Mouse (Mus musculus): ENCODE data around the gene Msn.
"Not testable (repeated sequence)": the region's sequence is repeated elsewhere in the genome, so short reads cannot be mapped to it uniquely, and the experiment has no call there.

Gene Msn

DNA sequence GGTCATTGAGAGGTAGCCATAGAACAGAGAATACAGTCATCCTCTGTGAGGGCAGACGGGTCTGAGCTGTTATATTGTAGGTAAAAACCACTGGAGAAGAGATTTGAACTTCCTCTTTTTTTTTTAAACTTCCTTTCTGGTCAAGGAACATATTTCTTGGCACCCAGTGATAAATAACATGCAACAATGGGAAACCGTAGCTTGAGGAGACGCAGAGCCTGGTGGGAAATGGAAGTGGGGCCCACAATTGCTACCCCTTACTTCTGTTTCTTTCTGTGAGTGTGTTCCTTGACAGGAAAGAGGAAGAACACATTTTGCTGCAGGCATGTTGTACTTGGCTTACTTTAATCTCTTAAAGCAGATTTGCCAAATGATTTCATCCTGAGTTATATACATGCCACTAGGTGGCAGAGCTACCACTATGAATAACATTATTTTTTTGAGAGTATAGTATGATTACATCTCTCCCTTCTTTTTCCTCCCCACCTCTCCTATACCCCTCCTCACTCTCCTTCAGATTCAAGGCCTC is 49.2 kb downstream of the Msn start:
- DNase-seq (ENCODE audit: low spot score) = no peak

GRCm38 (mm10) chrX:96148217-96148616 is 52.4 kb downstream of the Msn start:
- no peak for DNase-seq (ENCODE audit: low spot score)

GRCm38 (mm10) chrX:96153362-96153761 is 57.5 kb downstream of the Msn start:
- no peak for DNase-seq (ENCODE audit: low spot score)

GRCm38 (mm10) chrX:96157936-96158335 is 62.1 kb downstream of the Msn start:
- DNase-seq (ENCODE audit: low spot score) = no peak

GRCm38 (mm10) chrX:96162571-96162970 is 66.7 kb downstream of the Msn start:
- DNase-seq (ENCODE audit: low spot score) = no peak

GRCm38 (mm10) chrX:96171645-96172388 is 76.0 kb downstream of the Msn start:
- DNase-seq (ENCODE audit: low spot score) = no peak

DNA sequence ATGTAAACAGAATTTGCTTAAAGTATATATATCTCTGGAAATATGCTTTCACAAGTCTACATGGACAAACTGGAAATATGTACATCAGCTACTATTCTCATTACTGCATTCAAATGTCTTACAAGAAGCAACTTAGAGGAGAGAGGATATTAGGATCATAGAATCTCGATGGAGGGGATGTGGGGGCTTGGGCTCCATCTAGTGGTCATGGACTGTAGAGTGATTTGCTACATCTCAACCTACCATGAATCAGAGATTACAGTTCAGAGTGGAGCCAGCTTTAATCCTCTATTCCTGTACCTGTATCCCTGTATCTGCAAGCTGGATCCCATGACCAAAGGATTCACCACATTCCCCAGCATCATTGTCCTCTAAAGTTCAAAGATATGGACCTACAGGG is 82.6 kb downstream of the Msn start:
- no peak for DNase-seq (ENCODE audit: low spot score)

DNA sequence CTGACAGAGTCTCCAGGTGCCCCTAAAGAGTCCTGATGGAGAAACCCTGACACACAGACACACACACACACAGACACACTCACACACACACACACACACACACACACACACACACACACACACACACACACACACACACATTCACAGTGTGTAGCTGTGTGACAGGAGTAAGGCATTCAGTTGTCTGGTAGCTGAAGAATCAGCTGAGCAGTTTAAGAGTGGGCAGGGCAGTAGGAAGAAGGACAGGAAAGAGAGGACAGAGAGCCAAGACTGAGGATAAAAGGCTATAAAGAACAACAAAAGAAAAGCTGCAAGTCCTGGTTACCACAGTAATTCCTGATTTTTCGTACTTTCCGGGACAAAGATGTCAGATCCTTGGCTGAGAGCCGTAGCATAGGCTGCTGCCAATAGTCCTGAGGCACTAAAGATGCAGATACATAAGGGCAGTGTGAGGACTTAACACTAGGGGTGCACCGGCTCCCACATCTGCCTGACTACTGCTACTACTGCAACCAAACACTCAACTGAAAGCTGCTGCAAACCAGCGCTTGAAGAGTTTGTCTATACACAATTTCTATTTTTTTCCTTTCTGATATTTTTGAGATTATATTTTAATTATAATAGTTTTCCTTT is 88.4 kb downstream of the Msn start:
- no peak for DNase-seq (ENCODE audit: low spot score)

DNA sequence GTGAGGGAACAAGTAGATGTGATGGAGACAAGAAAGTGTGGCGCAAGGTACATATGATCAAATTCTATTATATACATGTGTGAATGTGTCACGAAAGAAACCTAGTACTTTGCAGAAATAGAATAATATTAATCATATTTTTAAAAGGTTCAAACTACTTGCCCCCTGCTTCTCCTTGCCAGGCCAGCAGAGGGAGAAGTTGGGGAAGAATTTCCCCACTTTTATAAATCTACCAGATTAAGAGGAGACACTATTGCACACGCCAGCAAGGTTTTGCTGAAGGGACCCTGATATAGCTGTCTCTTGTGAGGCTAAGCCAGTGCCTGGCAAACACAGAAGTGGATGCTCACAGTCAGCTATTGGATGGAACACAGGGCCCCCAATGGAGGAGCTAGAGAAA is 109.3 kb downstream of the Msn start:
- not testable (repeated sequence) for DNase-seq (ENCODE audit: low spot score)

DNA sequence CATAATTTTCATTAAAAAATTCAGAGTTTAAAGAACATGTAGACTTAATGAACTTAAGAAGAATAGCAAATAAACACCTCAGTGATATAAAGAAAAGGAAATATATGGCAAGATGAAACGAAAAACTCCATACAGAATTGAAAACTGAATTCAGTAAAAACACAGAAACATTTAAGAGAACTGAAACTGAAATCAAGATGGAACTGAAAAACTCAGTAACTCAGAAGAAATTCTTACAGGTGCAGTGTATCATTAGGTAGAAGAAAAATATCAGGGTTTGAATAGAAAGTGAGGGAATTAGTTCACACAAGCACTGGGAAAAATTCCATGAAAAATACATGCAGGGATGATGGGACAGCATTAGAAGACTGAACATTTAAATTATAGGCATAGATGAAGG is 111.0 kb downstream of the Msn start:
- no peak for DNase-seq (ENCODE audit: low spot score)

GRCm38 (mm10) chrX:96218088-96218487 is 122.2 kb downstream of the Msn start:
- DNase-seq (ENCODE audit: low spot score) = no peak
